In genomic region chr12:88722031-88722690, GRCm38 (mm10) we compare ENCODE assay signal across 9 mouse cellular contexts. TPM values are rescaled to one million over a fixed set of nuclear protein-coding genes. Genes with fewer than 3 reads are reported as not detected.
DNase-seq lines count a peak whose midpoint lies in the region; ATAC-seq and TF ChIP-seq lines count a peak whose summit lies in the region.
"Had no signal": no experiment of that assay in that cellular context is flagged by ENCODE, and none has a peak within 500 bp of the region (broad histone marks: within the 10 kb centered on the region; RNA-seq: fewer than 3 reads in every experiment).

No protein-coding gene starts in this region.

- ATAC-seq in limb, embryonic 11.5 days (ENCODE audit: insufficient number of reproducible peaks, low FRiP score, low TSS enrichment, low read depth) = 0 out of 2 replicates have a peak, but pooled peaks have one; percentile 13
- ATAC-seq in forebrain, embryonic 11.5 days (replicated peaks; ENCODE audit: low FRiP score) = peak; percentile 25
- ATAC-seq in hindbrain, embryonic 14.5 days (ENCODE audit: low FRiP score) = peak; percentile 1; the same call in 1 of the 2 replicates
- no peak for ATAC-seq in midbrain, postnatal 0 days (ENCODE audit: low FRiP score)

- no peak for TF ChIP-seq CTCF in midbrain, postnatal 0 days (IDR thresholded peaks at IDR 0.05)

- H3K27me3 ChIP-seq in limb, embryonic 11.5 days (ENCODE audit: control insufficient read depth, insufficient read depth, low read length) = no peaks in the 10 kb centered on the region
- H3K27me3 ChIP-seq in limb, embryonic 10.5 days (ENCODE audit: low read depth, poor library complexity, severe bottlenecking) = no peaks in the 10 kb centered on the region
- H3K27me3 ChIP-seq in forebrain, embryonic 11.5 days (ENCODE audit: control insufficient read depth, insufficient read depth, low read length) = no peaks in the 10 kb centered on the region
- no peaks in the 10 kb centered on the region for H3K27me3 ChIP-seq in hindbrain, embryonic 14.5 days (ENCODE audit: control insufficient read depth, insufficient read depth, low read length)
- H3K27me3 ChIP-seq in midbrain, postnatal 0 days (ENCODE audit: insufficient read depth, low read length) = no peaks in the 10 kb centered on the region

- H3K4me1 ChIP-seq in limb, embryonic 11.5 days (ENCODE audit: control insufficient read depth, insufficient read depth, low read length) = no peaks in the 10 kb centered on the region
- H3K4me1 ChIP-seq in limb, embryonic 10.5 days = no peaks in the 10 kb centered on the region
- no peaks in the 10 kb centered on the region; the same call in 1 of the 2 replicates for H3K4me1 ChIP-seq in forebrain, embryonic 11.5 days (replicated peaks; ENCODE audit: control insufficient read depth, insufficient read depth, low read length)
- H3K4me1 ChIP-seq in hindbrain, embryonic 14.5 days (replicated peaks; ENCODE audit: control insufficient read depth, insufficient read depth, low read length) = no peaks in the 10 kb centered on the region
- no peaks in the 10 kb centered on the region; the same call in 1 of the 2 replicates for H3K4me1 ChIP-seq in midbrain, postnatal 0 days (ENCODE audit: insufficient read depth, low read length)

- no peak for DNase-seq in limb, embryonic 11.5 days (ENCODE audit: low spot score)
- no peak for DNase-seq in limb, embryonic 10.5 days (ENCODE audit: low spot score)
- DNase-seq in forebrain, embryonic 11.5 days (ENCODE audit: low spot score) = no peak
- no peak for DNase-seq in hindbrain, embryonic 14.5 days (ENCODE audit: low spot score)
- no peak for DNase-seq in midbrain, postnatal 0 days (ENCODE audit: low spot score)
- DNase-seq in left cerebral cortex, adult 11 months (ENCODE audit: low spot score) = no peak
- DNase-seq in cerebellum, postnatal 14 days = no peak
- no peak for DNase-seq in gastrocnemius, adult 18-20 months (ENCODE audit: low spot score)

- no peak overlapping the region for H3K9ac ChIP-seq in limb, embryonic 11.5 days (ENCODE audit: low read length)
- H3K9ac ChIP-seq in forebrain, embryonic 11.5 days (ENCODE audit: low read length) = no peak overlapping the region
- H3K9ac ChIP-seq in hindbrain, embryonic 14.5 days = peak overlapping the region; percentile 69
- H3K9ac ChIP-seq in midbrain, postnatal 0 days (replicated peaks; ENCODE audit: low read length, poor library complexity, severe bottlenecking) = peak overlapping the region; percentile 57; the same call in 1 of the 2 replicates

- no peak overlapping the region for H3K4me3 ChIP-seq in limb, embryonic 11.5 days (ENCODE audit: low read depth, low read length)
- no peak overlapping the region for H3K4me3 ChIP-seq in limb, embryonic 10.5 days
- no peak overlapping the region; the same call in 1 of the 2 replicates for H3K4me3 ChIP-seq in forebrain, embryonic 11.5 days (ENCODE audit: low read depth, low read length)
- H3K4me3 ChIP-seq in hindbrain, embryonic 14.5 days (replicated peaks; ENCODE audit: low read length) = peak overlapping the region; percentile 48
- peak overlapping the region; percentile 52 for H3K4me3 ChIP-seq in midbrain, postnatal 0 days (ENCODE audit: low read depth, low read length)

- H3K27ac ChIP-seq in limb, embryonic 11.5 days (replicated peaks; ENCODE audit: low read depth, low read length) = no peak overlapping the region
- H3K27ac ChIP-seq in limb, embryonic 10.5 days = no peak overlapping the region
- H3K27ac ChIP-seq in forebrain, embryonic 11.5 days (ENCODE audit: low read depth, low read length) = no peak overlapping the region
- H3K27ac ChIP-seq in hindbrain, embryonic 14.5 days = 0 out of 2 replicates have a peak overlapping the region, but pooled peaks have one; percentile 29
- no peak overlapping the region for H3K27ac ChIP-seq in midbrain, postnatal 0 days (ENCODE audit: low read depth, low read length)
- H3K27ac ChIP-seq: macrophage had no signal

- H3K4me2 ChIP-seq in limb, embryonic 11.5 days (ENCODE audit: low read depth, severe bottlenecking) = no peak overlapping the region; the same call in 1 of the 2 replicates
- peak overlapping the region; percentile 52; the same call in 1 of the 2 replicates for H3K4me2 ChIP-seq in forebrain, embryonic 11.5 days (ENCODE audit: low read depth, low read length, severe bottlenecking)
- H3K4me2 ChIP-seq in hindbrain, embryonic 14.5 days (replicated peaks) = peak overlapping the region; percentile 54
- H3K4me2 ChIP-seq in midbrain, postnatal 0 days (ENCODE audit: low read depth, low read length, poor library complexity, severe bottlenecking) = peak overlapping the region; percentile 57

- no peaks in the 10 kb centered on the region for H3K9me3 ChIP-seq in limb, embryonic 11.5 days (ENCODE audit: control insufficient read depth, low read length)
- no peaks in the 10 kb centered on the region for H3K9me3 ChIP-seq in limb, embryonic 10.5 days (replicated peaks)
- no peaks in the 10 kb centered on the region for H3K9me3 ChIP-seq in forebrain, embryonic 11.5 days (ENCODE audit: control insufficient read depth, low read length)
- H3K9me3 ChIP-seq in hindbrain, embryonic 14.5 days (ENCODE audit: control insufficient read depth, low read length) = no peaks in the 10 kb centered on the region
- no peaks in the 10 kb centered on the region for H3K9me3 ChIP-seq in midbrain, postnatal 0 days (ENCODE audit: low read length)

- 31% methylated on average over 3 of the region's 3 CpGs for WGBS in limb, embryonic 11.5 days
- WGBS in limb, embryonic 10.5 days = 33% methylated on average over 3 of the region's 3 CpGs
- 51% methylated on average over 3 of the region's 3 CpGs for WGBS in forebrain, embryonic 11.5 days
- WGBS in hindbrain, embryonic 14.5 days = 47% methylated on average over 3 of the region's 3 CpGs
- 42% methylated on average over 3 of the region's 3 CpGs for WGBS in midbrain, postnatal 0 days

- H3K36me3 ChIP-seq in limb, embryonic 11.5 days (ENCODE audit: control insufficient read depth, insufficient read depth, low read length) = no peaks in the 10 kb centered on the region
- H3K36me3 ChIP-seq in limb, embryonic 10.5 days = no peaks in the 10 kb centered on the region
- H3K36me3 ChIP-seq in forebrain, embryonic 11.5 days (ENCODE audit: control insufficient read depth, insufficient read depth, low read length) = no peaks in the 10 kb centered on the region
- H3K36me3 ChIP-seq in hindbrain, embryonic 14.5 days (replicated peaks; ENCODE audit: control insufficient read depth, insufficient read depth) = no peaks in the 10 kb centered on the region
- no peaks in the 10 kb centered on the region for H3K36me3 ChIP-seq in midbrain, postnatal 0 days (ENCODE audit: insufficient read depth, low read length)

RNA-seq across cellular contexts. Expression of gene Nrxn3, which starts 0.5 kb away (rescaled TPM):
- 0.30 and 0.31 TPM in 2 replicates for polyA plus RNA-seq in limb, embryonic 11.5 days (2014; fragmentation: Nextera tagmentation; extraction: Ambion mirVana)
- 0.41 and 0.48 TPM in 2 replicates for polyA plus RNA-seq in limb, embryonic 10.5 days (2016; fragmentation: Nextera tagmentation; extraction: Ambion mirVana)
- polyA plus RNA-seq in forebrain, embryonic 11.5 days (2014; fragmentation: Nextera tagmentation; extraction: Ambion mirVana) = 34.3 and 38.4 TPM in 2 replicates
- polyA plus RNA-seq in hindbrain, embryonic 14.5 days (2014; fragmentation: Nextera tagmentation; extraction: Ambion mirVana) = 96.9 and 101 TPM in 2 replicates
- total RNA-seq in midbrain, postnatal 0 days (2014; rRNA removed) = 88.2 and 102 TPM in 2 replicates
- polyA plus RNA-seq in midbrain, postnatal 0 days (2015; fragmentation: Nextera tagmentation; extraction: Ambion mirVana) = 76.8 and 80.8 TPM in 2 replicates
- total RNA-seq in gastrocnemius, adult 18-20 months (2021) = under 1 TPM; 0.05 TPM
- polyA plus RNA-seq: macrophage had no signal

Comparison
In these comparisons a context has a peak if more than half of its experiments do, and no peak if none do; other contexts are left out.
1. H3K4me3 ChIP-seq: peak in hindbrain, embryonic 14.5 days (single experiment) and midbrain, postnatal 0 days (single experiment); none in limb, embryonic 11.5 days (single experiment), limb, embryonic 10.5 days (single experiment) and forebrain, embryonic 11.5 days (single experiment).
2. H3K9ac ChIP-seq: peak in hindbrain, embryonic 14.5 days (single experiment) and midbrain, postnatal 0 days (single experiment); none in limb, embryonic 11.5 days (single experiment) and forebrain, embryonic 11.5 days (single experiment).
3. RNA of gene Nrxn3, which starts 0.5 kb away (polyA plus RNA-seq): 96.9 to 101 TPM in hindbrain, embryonic 14.5 days, 76.8 to 80.8 TPM in midbrain, postnatal 0 days and 34.3 to 38.4 TPM in forebrain, embryonic 11.5 days; 0.41 to 0.48 TPM in limb, embryonic 10.5 days and 0.30 to 0.31 TPM in limb, embryonic 11.5 days; every median in the first group is over 10 times any median in the second.